Mouse (Mus musculus) bone marrow, adult 2 months (tissue): ENCODE measurements around the gene Tifa.

Experiments
- CTCF ChIP-seq: fragments of 200-500 bp; IDR thresholded peaks from 2 replicates; pipeline ENCODE4 v1.5.1; 2011; ENCODE audit warnings: low read length, control low read depth; ENCODE audit not compliant: control insufficient read depth, insufficient read depth
- POLR2A ChIP-seq: fragments of 200-500 bp; IDR thresholded peaks from 2 replicates; pipeline ENCODE4 v1.6.1; 2011; ENCODE audit warnings: low read depth, mild to moderate bottlenecking, control low read depth, low read length, borderline replicate concordance; ENCODE audit not compliant: control insufficient read depth

- peak; percentile 87 for TF ChIP-seq POLR2A
- no peak for TF ChIP-seq CTCF
Observed at GRCm38 (mm10) chr3:127789500-127790191, at the start of gene Tifa.
